Mouse (Mus musculus) heart, postnatal 0 days (tissue): Measurements from ENCODE around the gene Xxylt1. TPM values are rescaled to one million over a fixed set of nuclear protein-coding genes. Genes with fewer than 3 reads are reported as not detected.

Experiments
- ATAC-seq: fragments of 200-750 bp; cut with Nextera tagmentation; 2 replicates; pipeline ENCODE4 v1.8.0; 2017; ENCODE audit warnings: low read depth, moderate number of reproducible peaks, moderate library complexity; ENCODE audit not compliant: insufficient read depth
- DNase-seq: peaks from one replicate; pipeline ENCODE4 v3.0.0-alpha.2; 2016; ENCODE audit warnings: low spot score
- H3K27ac ChIP-seq: fragments of 300-500 bp; sonication (generic); 2 replicates; pipeline ENCODE4 v1.5.1; 2014; ENCODE audit warnings: low read depth, mild to moderate bottlenecking
- H3K27me3 ChIP-seq: fragments of 300-500 bp; sonication (generic); 2 replicates; pipeline ENCODE4 v1.6.1; 2014; ENCODE audit warnings: low read length, mixed read lengths; ENCODE audit not compliant: control insufficient read depth, insufficient read depth
- H3K36me3 ChIP-seq: fragments of 300-500 bp; sonication (generic); replicated peaks from 2 replicates; pipeline ENCODE4 v1.6.1; 2014; ENCODE audit warnings: low read length, mixed read lengths; ENCODE audit not compliant: control insufficient read depth, insufficient read depth
- H3K4me1 ChIP-seq: fragments of 300-500 bp; sonication (generic); 2 replicates; pipeline ENCODE4 v1.6.1; 2014; ENCODE audit warnings: antibody characterized with exemption; ENCODE audit not compliant: control insufficient read depth, insufficient read depth
- H3K4me2 ChIP-seq: fragments of 300-500 bp; sonication (generic); 2 replicates; pipeline ENCODE4 v1.6.1; 2014; ENCODE audit warnings: low read depth, mild to moderate bottlenecking, low read length, moderate library complexity
- H3K4me3 ChIP-seq: fragments of 300-500 bp; sonication (generic); 2 replicates; pipeline ENCODE4 v1.5.1; 2014; ENCODE audit warnings: low read depth, low read length
- H3K9ac ChIP-seq: fragments of 300-500 bp; sonication (generic); replicated peaks from 2 replicates; pipeline ENCODE4 v1.6.1; 2014; ENCODE audit warnings: low read depth, low read length, mixed read lengths
- H3K9me3 ChIP-seq: fragments of 300-500 bp; sonication (generic); replicated peaks from 2 replicates; pipeline ENCODE4 v1.6.1; 2016; ENCODE audit warnings: low read length; ENCODE audit not compliant: control insufficient read depth
- CTCF ChIP-seq: IDR thresholded peaks from 2 replicates; pipeline ENCODE4 v1.5.1; 2016; ENCODE audit warnings: antibody characterized with exemption, control low read depth, low read depth
- EP300 ChIP-seq: IDR thresholded peaks from 2 replicates; pipeline ENCODE4 v1.6.1; 2016; ENCODE audit warnings: antibody characterized with exemption, low read depth
- WGBS: fragments of 180-500 bp; shearing (Covaris S2); extraction: QIAGEN DNeasy Blood & Tissue Kit; methylation state at CpG from one replicate; pipeline ENCODE4 v1.1.7; 2014; 5-methylcytosine and 5-hydroxymethylcytosine counted together
- polyA plus RNA-seq: library from polyadenylated mRNA; unstranded; fragments of >200 nt; fragmentation: Nextera tagmentation; extraction: Ambion mirVana; gene quantifications from 2 replicates; pipeline ENCODE4 v1.2.1, GENCODE M21; 2015
- total RNA-seq: library from RNA; depleted of rRNA; stranded (reverse); fragments of >200 nt; gene quantifications from 2 replicates; pipeline ENCODE4 v1.2.3, GENCODE M21; 2014; ENCODE audit warnings: low replicate concordance

The Xxylt1 gene
- total and polyA plus RNA-seq, 2 experiments from 2014 or later, result 5.9 to 16.2 TPM

DNA sequence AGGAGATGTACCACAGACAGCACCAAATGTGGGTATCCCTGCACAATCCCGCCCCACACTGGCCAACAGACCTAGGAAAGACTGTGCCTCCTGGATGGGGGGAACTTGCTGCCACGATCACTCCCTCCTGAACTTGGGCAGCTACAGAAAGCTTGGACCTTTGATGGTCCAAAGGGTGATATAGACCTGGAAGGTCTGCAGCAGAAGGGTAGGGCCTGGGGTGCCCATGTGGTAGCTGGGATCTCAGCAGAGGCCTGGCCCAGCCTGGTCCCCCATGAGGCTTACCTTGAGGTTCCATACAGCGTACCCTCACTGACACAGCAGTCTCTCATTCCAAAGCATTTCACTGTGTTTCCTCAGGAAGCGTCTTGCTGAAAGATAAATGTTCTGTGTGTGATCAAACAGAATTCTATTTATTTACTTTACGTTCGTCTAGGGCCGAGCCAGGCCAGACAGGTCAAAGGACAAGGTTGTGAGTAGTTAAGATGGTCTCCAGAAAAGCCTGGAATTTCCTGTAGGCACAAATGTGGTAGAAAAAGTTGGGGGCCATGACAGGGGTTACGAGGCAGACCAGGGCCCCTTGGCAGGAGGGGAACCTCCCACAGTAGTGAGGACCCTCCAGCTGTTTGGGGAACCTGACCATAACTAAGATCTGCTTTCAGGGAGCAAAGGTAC lies 153.0 kb downstream of the Xxylt1 start:
- DNase-seq (no peak), ATAC-seq (no peak)
- Histone ChIP-seq H3K36me3 (no peaks in the 10 kb centered on the region), H3K9me3 (peaks cover 6% of the 10 kb centered on the region; the same call in 1 of the 2 replicates), H3K27ac (no peak overlapping the region), H3K27me3 (no peaks in the 10 kb centered on the region), H3K9ac (no peak overlapping the region), H3K4me1 (no peaks in the 10 kb centered on the region), H3K4me2 (no peak overlapping the region), H3K4me3 (no peak overlapping the region)
- WGBS, result 72% methylated on average over 8 of the region's 8 CpGs
- no peak for TF ChIP-seq CTCF
- TF ChIP-seq EP300, result no peak

GRCm38 (mm10) chr16:30925496-30925895 lies 155.7 kb downstream of the Xxylt1 start:
- Histone ChIP-seq H3K4me1 (no peaks in the 10 kb centered on the region), H3K4me3 (no peak overlapping the region), H3K27me3 (no peaks in the 10 kb centered on the region), H3K36me3 (no peaks in the 10 kb centered on the region), H3K4me2 (no peak overlapping the region), H3K27ac (no peak overlapping the region), H3K9ac (no peak overlapping the region), H3K9me3 (peaks cover 5% of the 10 kb centered on the region; the same call in 1 of the 2 replicates)
- DNase-seq (no peak), ATAC-seq (no peak)
- 47% methylated on average over 4 of the region's 4 CpGs for WGBS
- no peak for TF ChIP-seq CTCF
- TF ChIP-seq EP300, result no peak

- ATAC-seq, result no peak
- no peak for DNase-seq
- Histone ChIP-seq H3K4me2 (no peak overlapping the region), H3K27me3 (no peaks in the 10 kb centered on the region), H3K4me3 (no peak overlapping the region), H3K9me3 (no peaks in the 10 kb centered on the region), H3K36me3 (no peaks in the 10 kb centered on the region), H3K9ac (no peak overlapping the region), H3K27ac (no peak overlapping the region), H3K4me1 (no peaks in the 10 kb centered on the region)
- TF ChIP-seq EP300, result no peak
- TF ChIP-seq CTCF, result no peak
- 68% methylated on average over 7 of the region's 7 CpGs for WGBS
These were observed 157.3 kb downstream of the Xxylt1 start for GRCm38 (mm10) chr16:30923899-30924298.

- no peak for DNase-seq
These were observed 158.7 kb downstream of the Xxylt1 start for GRCm38 (mm10) chr16:30922548-30922947.

DNA sequence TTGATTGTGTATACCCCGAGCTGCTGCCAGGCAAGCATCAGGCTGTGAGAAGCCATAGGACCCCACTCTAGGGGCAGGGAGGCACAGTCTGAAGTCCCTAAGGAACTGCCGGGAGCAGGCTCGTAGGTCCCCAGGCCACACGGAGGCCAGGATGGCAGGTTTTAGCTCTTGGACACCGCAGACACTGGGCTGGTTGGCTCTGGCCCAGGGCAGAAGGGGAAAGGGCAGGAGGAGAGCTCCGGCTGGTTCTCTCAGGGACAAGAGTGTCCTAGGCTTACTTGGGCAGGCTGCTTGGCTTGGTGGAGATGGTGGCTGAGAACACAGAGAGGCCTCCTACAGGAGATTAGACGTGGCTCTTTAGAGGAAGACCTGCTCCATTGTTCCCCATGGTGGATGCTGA lies 162.4 kb downstream of the Xxylt1 start:
- no peaks in the 10 kb centered on the region for H3K9me3 ChIP-seq
- H3K27ac ChIP-seq, result no peak overlapping the region
- DNase-seq (no peak), ATAC-seq (no peak)
- no peaks in the 10 kb centered on the region for H3K4me1 ChIP-seq
- WGBS, result 90% methylated on average over 7 of the region's 7 CpGs
- no peak overlapping the region for H3K9ac ChIP-seq
- H3K36me3 ChIP-seq, result no peaks in the 10 kb centered on the region
- TF ChIP-seq CTCF, result no peak
- no peak for TF ChIP-seq EP300
- H3K27me3 ChIP-seq, result no peaks in the 10 kb centered on the region
- H3K4me3 ChIP-seq, result no peak overlapping the region
- H3K4me2 ChIP-seq, result no peak overlapping the region

More at GRCm38 (mm10) chr16:30922548-30922947, 158.7 kb downstream of the Xxylt1 start:
- no peak for ATAC-seq
- no peak overlapping the region for H3K27ac ChIP-seq
- WGBS, result 75% methylated on average over 1 of the region's 1 CpGs
- no peaks in the 10 kb centered on the region for H3K4me1 ChIP-seq
- no peaks in the 10 kb centered on the region for H3K36me3 ChIP-seq
- H3K27me3 ChIP-seq, result no peaks in the 10 kb centered on the region
- no peak overlapping the region for H3K4me3 ChIP-seq
- H3K9ac ChIP-seq, result no peak overlapping the region
- no peaks in the 10 kb centered on the region for H3K9me3 ChIP-seq
- TF ChIP-seq EP300 (no peak), CTCF (no peak)
- no peak overlapping the region for H3K4me2 ChIP-seq

DNA sequence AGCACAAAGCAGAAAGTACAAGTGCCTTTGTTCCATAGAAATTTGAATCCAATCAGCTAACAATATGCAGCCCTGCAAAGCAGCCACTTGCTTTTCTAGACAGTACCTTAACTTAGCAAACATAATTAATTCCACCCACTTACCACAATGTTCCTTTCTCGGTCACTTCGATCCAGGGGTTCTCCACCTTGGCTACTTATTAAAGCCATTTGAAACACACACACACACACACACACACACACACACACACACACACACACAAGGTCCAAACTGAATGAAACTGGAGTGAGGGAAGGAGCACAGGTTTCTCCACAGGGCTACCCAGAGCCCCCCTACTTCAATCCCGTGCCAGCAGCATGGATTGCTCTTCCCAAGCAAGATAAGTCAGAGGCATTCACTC lies 164.3 kb downstream of the Xxylt1 start:
- no peak overlapping the region for H3K9ac ChIP-seq
- no peaks in the 10 kb centered on the region for H3K36me3 ChIP-seq
- WGBS, result 76% methylated on average over 3 of the region's 3 CpGs
- H3K4me1 ChIP-seq, result no peaks in the 10 kb centered on the region
- TF ChIP-seq CTCF (no peak), EP300 (no peak)
- H3K4me3 ChIP-seq, result no peak overlapping the region
- no peak overlapping the region for H3K27ac ChIP-seq
- no peak for ATAC-seq
- DNase-seq, result no peak
- H3K4me2 ChIP-seq, result no peak overlapping the region
- H3K9me3 ChIP-seq, result no peaks in the 10 kb centered on the region
- H3K27me3 ChIP-seq, result no peaks in the 10 kb centered on the region
